Mouse (Mus musculus) forebrain, embryonic 11.5 days (tissue): ENCODE data around the gene Mtrex. TPM values are rescaled to one million over a fixed set of nuclear protein-coding genes. Genes with fewer than 3 reads are reported as not detected.

Experiments
- ATAC-seq: fragments of 200-750 bp; cut with Nextera tagmentation; replicated peaks from 2 replicates; pipeline ENCODE4 v1.8.0; 2017; ENCODE audit warnings: moderate TSS enrichment; ENCODE audit not compliant: low FRiP score
- DNase-seq: peaks from one replicate; pipeline ENCODE4 v3.0.0-alpha.2; 2017; ENCODE audit warnings: low spot score
- H3K27ac ChIP-seq: fragments of 300-500 bp; sonication (generic); 2 replicates; pipeline ENCODE4 v1.5.1; 2014; ENCODE audit warnings: low read depth, low read length
- H3K27me3 ChIP-seq: fragments of 300-500 bp; sonication (generic); 2 replicates; pipeline ENCODE4 v1.6.1; 2014; ENCODE audit warnings: mild to moderate bottlenecking, low read length, mixed read lengths; ENCODE audit not compliant: control insufficient read depth, insufficient read depth
- H3K36me3 ChIP-seq: fragments of 300-500 bp; sonication (generic); 2 replicates; pipeline ENCODE4 v1.6.1; 2014; ENCODE audit warnings: mild to moderate bottlenecking, low read length, moderate library complexity, mixed read lengths; ENCODE audit not compliant: control insufficient read depth, insufficient read depth
- H3K4me1 ChIP-seq: fragments of 300-500 bp; sonication (generic); replicated peaks from 2 replicates; pipeline ENCODE4 v1.6.1; 2014; ENCODE audit warnings: low read length, mixed read lengths; ENCODE audit not compliant: control insufficient read depth, insufficient read depth
- H3K4me2 ChIP-seq: fragments of 300-500 bp; sonication (generic); 2 replicates; pipeline ENCODE4 v1.6.1; 2014; ENCODE audit warnings: low read depth, mild to moderate bottlenecking, low read length, moderate library complexity, mixed read lengths; ENCODE audit not compliant: severe bottlenecking
- H3K4me3 ChIP-seq: fragments of 300-500 bp; sonication (generic); 2 replicates; pipeline ENCODE4 v1.5.1; 2014; ENCODE audit warnings: low read depth, low read length
- H3K9ac ChIP-seq: fragments of 300-500 bp; sonication (generic); 2 replicates; pipeline ENCODE4 v1.6.1; 2014; ENCODE audit warnings: low read length
- H3K9me3 ChIP-seq: fragments of 300-500 bp; sonication (generic); 2 replicates; pipeline ENCODE4 v1.6.1; 2016; ENCODE audit warnings: low read length, mixed read lengths; ENCODE audit not compliant: control insufficient read depth
- WGBS: fragments of 180-500 bp; shearing (Covaris S2); extraction: QIAGEN DNeasy Blood & Tissue Kit; methylation state at CpG from one replicate; pipeline ENCODE4 v1.1.7; 2014; 5-methylcytosine and 5-hydroxymethylcytosine counted together
- polyA plus RNA-seq: library from polyadenylated mRNA; unstranded; fragments of >200 nt; fragmentation: Nextera tagmentation; extraction: Ambion mirVana; gene quantifications from 2 replicates; pipeline ENCODE4 v1.2.1, GENCODE M21; 2014

The Mtrex gene
- polyA plus RNA-seq, 1 experiment from 2014 or later: 109 TPM

DNA sequence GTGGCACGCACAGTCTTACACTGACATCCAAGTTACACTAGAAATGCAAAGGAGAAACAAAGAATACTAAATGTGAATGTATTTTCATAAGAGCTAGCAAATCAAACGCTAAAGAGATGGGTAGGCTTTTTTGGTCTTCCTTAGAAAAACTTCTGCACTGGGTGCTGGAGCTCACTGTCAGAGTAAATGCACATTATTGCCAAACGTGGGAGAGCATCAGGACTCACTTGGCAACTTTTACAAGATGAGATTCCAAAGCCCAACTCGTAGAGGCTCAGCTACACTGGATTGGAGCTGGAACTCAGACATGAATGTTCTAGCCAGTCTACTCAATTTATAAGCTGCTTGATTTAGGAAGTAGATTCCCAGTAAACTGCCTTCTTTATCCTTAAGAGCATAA is 16.8 kb downstream of the Mtrex start:
- Histone ChIP-seq H3K9me3 (no peaks in the 10 kb centered on the region), H3K27me3 (no peaks in the 10 kb centered on the region), H3K36me3 (peaks cover 3% of the 10 kb centered on the region), H3K27ac (no peak overlapping the region), H3K4me2 (no peak overlapping the region), H3K4me1 (no peaks in the 10 kb centered on the region), H3K4me3 (no peak overlapping the region), H3K9ac (no peak overlapping the region)
- ATAC-seq: no peak
- 87% methylated on average over 4 of the region's 4 CpGs for WGBS
- no peak for DNase-seq

DNA sequence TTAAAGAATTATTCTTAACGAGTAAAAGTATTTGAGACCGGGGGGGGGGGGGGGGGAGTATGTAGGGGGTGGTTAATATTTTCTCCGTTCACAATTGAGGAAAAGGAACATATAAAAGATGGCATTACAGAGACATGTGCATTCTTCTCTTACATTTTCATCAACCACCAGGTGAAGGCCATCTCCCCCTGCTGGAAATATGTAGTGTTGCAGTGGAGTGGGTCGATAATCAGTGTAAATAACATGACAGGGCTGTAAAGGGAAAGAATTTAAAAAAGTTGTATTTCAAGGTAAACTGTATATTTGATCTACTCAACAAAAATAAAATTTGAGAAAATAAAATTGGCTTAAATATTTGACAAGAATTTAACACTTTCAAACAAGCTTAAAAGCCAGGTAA is 17.5 kb downstream of the Mtrex start:
- ATAC-seq (no peak), DNase-seq (no peak)
- Histone ChIP-seq H3K27me3 (no peaks in the 10 kb centered on the region), H3K4me3 (no peak overlapping the region), H3K4me1 (no peaks in the 10 kb centered on the region), H3K36me3 (peaks cover 3% of the 10 kb centered on the region), H3K9ac (no peak overlapping the region), H3K4me2 (no peak overlapping the region), H3K9me3 (no peaks in the 10 kb centered on the region), H3K27ac (no peak overlapping the region)
- 73% methylated on average over 4 of the region's 4 CpGs for WGBS

DNA sequence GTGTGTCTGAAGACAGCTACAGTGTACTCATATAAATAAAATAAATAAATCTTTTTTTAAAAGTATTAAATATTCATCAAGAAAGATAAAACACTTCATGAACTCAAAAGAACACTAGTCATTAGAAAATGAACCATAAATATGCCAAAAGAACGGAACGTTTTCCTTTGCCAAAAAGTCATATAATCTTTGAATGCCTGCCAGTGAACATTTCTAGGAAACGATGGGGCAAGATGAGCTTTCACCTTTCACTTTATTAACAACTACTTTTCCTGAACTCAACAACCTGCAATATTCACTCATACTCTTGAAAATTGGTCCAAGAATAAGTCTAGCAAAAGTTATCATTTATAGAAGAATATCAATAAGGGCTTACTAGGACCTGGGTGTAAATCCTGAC is 25.0 kb downstream of the Mtrex start:
- 96% methylated on average over 3 of the region's 3 CpGs for WGBS
- Histone ChIP-seq H3K27me3 (no peaks in the 10 kb centered on the region), H3K4me1 (no peaks in the 10 kb centered on the region), H3K4me3 (no peak overlapping the region), H3K36me3 (peaks cover 4% of the 10 kb centered on the region; the same call in 1 of the 2 replicates), H3K4me2 (no peak overlapping the region), H3K9ac (no peak overlapping the region), H3K27ac (no peak overlapping the region), H3K9me3 (no peaks in the 10 kb centered on the region)
- DNase-seq (no peak), ATAC-seq (no peak)

DNA sequence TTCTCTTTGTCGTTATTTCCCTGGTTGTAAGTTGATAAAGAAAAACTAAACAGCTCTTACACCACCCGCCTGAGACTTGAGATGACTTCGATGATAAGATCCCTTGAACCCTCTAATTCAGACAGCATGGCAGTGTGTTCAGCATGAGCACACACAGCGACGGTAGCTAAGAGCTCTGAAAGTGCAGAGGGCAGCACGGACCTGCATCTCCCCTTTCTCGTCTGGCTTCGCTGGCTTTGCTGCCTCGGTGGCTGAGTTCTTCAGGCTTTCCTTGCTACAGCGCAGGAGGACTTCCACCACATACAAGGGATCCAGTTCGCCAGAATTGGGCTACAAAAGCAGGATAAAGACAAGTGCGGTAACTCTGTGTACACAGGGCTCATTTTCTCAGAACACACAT is 40.0 kb downstream of the Mtrex start:
- H3K4me3 ChIP-seq: no peak overlapping the region
- no peaks in the 10 kb centered on the region for H3K4me1 ChIP-seq
- H3K27me3 ChIP-seq: no peaks in the 10 kb centered on the region
- ATAC-seq (no peak), DNase-seq (no peak)
- H3K36me3 ChIP-seq: peaks cover 16% of the 10 kb centered on the region; the same call in 1 of the 2 replicates
- no peak overlapping the region for H3K4me2 ChIP-seq
- WGBS: 94% methylated on average over 12 of the region's 12 CpGs
- H3K9me3 ChIP-seq: no peaks in the 10 kb centered on the region
- H3K27ac ChIP-seq: no peak overlapping the region
- no peak overlapping the region for H3K9ac ChIP-seq

DNA sequence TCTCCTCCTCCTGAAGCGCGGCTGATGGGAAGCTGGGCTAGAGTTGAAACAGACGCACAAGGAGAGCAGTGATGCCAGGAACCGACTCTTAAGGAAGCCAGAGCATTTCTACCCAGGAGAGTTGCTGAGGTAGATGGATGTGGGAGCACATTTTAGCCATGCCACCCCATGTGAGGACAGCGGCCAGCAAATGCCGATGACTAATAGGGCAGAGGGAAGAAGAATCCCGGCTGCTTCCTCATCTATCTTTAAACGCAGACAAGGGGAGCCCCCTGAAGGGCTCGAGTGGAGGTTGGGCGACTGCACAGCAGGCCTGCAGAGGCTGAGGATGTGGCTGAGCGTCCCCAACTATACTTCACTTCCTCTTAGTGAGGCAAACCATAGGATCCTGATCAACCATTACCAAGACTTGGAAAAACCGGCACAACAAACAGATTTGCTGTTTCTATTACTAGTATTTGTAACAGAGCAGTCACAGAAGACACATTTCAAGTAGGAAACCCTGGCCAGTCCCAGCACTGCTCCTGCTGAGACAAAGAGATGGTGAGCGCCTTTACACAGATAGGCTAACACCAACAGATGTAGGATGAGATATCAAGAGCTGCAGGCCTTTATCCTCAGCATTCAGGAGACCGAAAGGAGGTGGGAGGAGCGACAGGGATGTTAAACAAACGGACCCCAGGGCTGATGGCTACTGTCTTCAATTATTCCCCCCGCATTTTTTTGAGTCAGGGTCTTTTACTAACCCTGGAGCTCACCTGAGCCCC is 55.5 kb downstream of the Mtrex start:
- no peak overlapping the region for H3K9ac ChIP-seq
- no peaks in the 10 kb centered on the region for H3K4me1 ChIP-seq
- no peaks in the 10 kb centered on the region for H3K9me3 ChIP-seq
- WGBS: 84% methylated on average over 17 of the region's 17 CpGs
- no peak overlapping the region for H3K4me2 ChIP-seq
- no peak overlapping the region for H3K4me3 ChIP-seq
- H3K27me3 ChIP-seq: no peaks in the 10 kb centered on the region
- H3K27ac ChIP-seq: no peak overlapping the region
- DNase-seq: no peak
- ATAC-seq: no peak
- H3K36me3 ChIP-seq: peaks cover 11% of the 10 kb centered on the region; the same call in 1 of the 2 replicates

DNA sequence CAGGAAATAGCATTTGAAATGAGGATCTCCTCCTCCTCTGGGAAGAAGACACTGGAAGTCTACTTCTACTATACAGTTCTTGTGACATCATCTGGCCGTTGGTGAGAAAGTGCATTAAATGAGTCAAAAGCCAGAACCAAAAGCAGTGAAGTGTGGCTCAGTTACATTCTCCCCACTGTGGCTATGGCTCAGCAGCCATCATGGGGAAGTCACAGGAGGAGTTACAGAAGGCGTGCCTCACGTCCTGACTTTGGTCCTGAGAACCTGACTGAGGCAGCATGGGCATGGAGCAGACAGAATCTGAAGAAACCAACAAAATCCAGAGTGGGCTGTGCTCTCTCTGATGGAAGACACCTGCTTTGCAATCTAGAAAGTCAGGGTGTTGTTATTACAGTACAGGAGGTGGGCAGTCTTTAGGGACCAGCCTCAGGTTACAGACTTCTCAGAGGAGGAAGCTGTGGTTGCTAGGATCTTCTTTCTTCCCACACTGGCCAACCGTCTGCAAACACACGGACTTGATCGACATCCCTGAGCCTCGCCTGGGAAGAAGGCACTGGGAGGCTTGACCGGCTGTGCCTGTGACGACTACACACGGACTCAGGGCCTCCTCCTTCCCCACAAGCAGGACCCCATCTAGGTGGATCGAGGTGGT is 57.0 kb downstream of the Mtrex start:
- Histone ChIP-seq H3K4me3 (no peak overlapping the region), H3K9ac (no peak overlapping the region), H3K4me2 (no peak overlapping the region), H3K9me3 (no peaks in the 10 kb centered on the region), H3K27me3 (no peaks in the 10 kb centered on the region), H3K36me3 (peaks cover 11% of the 10 kb centered on the region; the same call in 1 of the 2 replicates), H3K4me1 (no peaks in the 10 kb centered on the region), H3K27ac (no peak overlapping the region)
- no peak for DNase-seq
- ATAC-seq: no peak
- 87% methylated on average over 11 of the region's 11 CpGs for WGBS

DNA sequence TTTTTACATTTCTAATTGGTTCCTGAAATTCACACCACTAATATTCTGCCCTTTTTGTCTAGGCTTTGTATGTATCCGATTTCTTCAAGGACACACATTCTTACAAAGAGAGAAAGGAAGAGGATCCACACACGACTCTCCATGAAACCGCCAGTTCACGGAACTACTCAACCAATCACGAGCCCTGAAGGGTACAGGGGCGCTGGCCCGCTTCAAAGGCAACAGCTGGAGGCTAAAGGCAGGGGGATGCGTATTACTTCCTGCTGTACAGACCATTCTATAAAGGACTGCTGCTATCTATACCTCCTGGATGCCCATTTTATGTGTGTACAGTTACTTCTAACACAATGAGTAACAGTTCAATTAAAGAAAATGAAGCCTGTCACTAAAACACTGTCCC is 59.8 kb downstream of the Mtrex start:
- WGBS: 96% methylated on average over 8 of the region's 8 CpGs
- no peak overlapping the region for H3K9ac ChIP-seq
- H3K36me3 ChIP-seq: peaks cover 7% of the 10 kb centered on the region; the same call in 1 of the 2 replicates
- DNase-seq: no peak
- no peaks in the 10 kb centered on the region for H3K9me3 ChIP-seq
- no peak overlapping the region for H3K4me3 ChIP-seq
- no peaks in the 10 kb centered on the region for H3K4me1 ChIP-seq
- no peaks in the 10 kb centered on the region for H3K27me3 ChIP-seq
- H3K27ac ChIP-seq: no peak overlapping the region
- H3K4me2 ChIP-seq: no peak overlapping the region
- no peak for ATAC-seq

DNA sequence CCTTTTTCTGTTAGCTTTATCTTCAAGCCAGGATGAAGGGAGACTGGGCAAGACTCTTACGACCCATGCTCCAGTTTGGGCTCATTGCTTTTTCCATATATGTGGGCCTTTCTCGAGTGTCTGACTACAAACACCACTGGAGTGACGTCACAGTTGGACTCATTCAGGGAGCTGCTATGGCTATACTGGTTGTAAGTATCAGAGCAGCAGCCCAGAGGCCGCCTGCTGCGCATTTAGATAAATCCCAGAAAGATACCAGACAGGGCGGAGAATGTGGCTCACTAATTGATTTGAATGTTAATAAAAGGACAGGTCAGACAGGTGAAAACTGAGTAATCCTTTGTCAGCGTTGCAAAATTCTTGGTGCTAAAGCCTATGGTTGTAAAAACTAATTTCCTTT is 60.4 kb downstream of the Mtrex start:
- H3K4me2 ChIP-seq: no peak overlapping the region
- no peaks in the 10 kb centered on the region for H3K9me3 ChIP-seq
- no peak overlapping the region for H3K9ac ChIP-seq
- H3K36me3 ChIP-seq: peaks cover 6% of the 10 kb centered on the region; the same call in 1 of the 2 replicates
- no peaks in the 10 kb centered on the region for H3K27me3 ChIP-seq
- ATAC-seq (no peak), DNase-seq (no peak)
- WGBS: 88% methylated on average over 7 of the region's 7 CpGs
- no peaks in the 10 kb centered on the region for H3K4me1 ChIP-seq
- H3K4me3 ChIP-seq: no peak overlapping the region
- no peak overlapping the region for H3K27ac ChIP-seq
